Mouse (Mus musculus): ENCODE data around the gene Pde7b. TPM values are rescaled to one million over a fixed set of nuclear protein-coding genes. Genes with fewer than 3 reads are reported as not detected.
A peak's percentile ranks its signal among the peaks of the same experiment; 100 is the strongest.

The Pde7b gene
- total RNA-seq (2021) (10 to 100 TPM; 53.1 to 57.0 TPM), polyA plus RNA-seq (2012; rRNA removed) (11.7 and 23.0 TPM in 2 replicates)
- long read RNA-seq, partial matches to known transcripts, result 0 of 6 reads
- long read RNA-seq, other reads (novel, unspliced or antisense), result 6 of 6 reads

- intact Hi-C loops (cut with DNase I), result loop anchor here (10.0 kb wide), 1 partner anchor 320 kb away; no protein-coding TSS in a partner anchor
- H3K4me1 ChIP-seq (ENCODE audit: control insufficient read depth, insufficient read depth, low read length), result peaks cover 5% of the 10 kb centered on the region
- H3K9ac ChIP-seq (ENCODE audit: low read depth, low read length), result peak within 1 kb of the TSS; percentile 59
- peaks cover 1% of the 10 kb centered on the region; the same call in 1 of the 2 replicates for H3K36me3 ChIP-seq (ENCODE audit: control insufficient read depth, insufficient read depth, low read length)
- WGBS, result 6% methylated on average over 17 of the region's 17 CpGs
- peak within 1 kb of the TSS; percentile 64 for H3K27ac ChIP-seq
- H3K27me3 ChIP-seq (ENCODE audit: control insufficient read depth, insufficient read depth, low read length), result no peaks in the 10 kb centered on the region
- peak; percentile 85 to 86 for DNase-seq
- TF ChIP-seq CTCF (IDR thresholded peaks at IDR 0.05), result 0 out of 2 replicates have a peak, but pooled peaks have one; percentile 4
- peak; percentile 73 for TF ChIP-seq POLR2A (IDR thresholded peaks at IDR 0.05; ENCODE audit: insufficient read depth, low read depth, low read length)
- TF ChIP-seq EP300 (IDR thresholded peaks at IDR 0.05; ENCODE audit: insufficient read depth, low read depth, low read length), result no peak
- H3K4me3 ChIP-seq, result peak within 1 kb of the TSS; percentile 46
- H3K79me2 ChIP-seq (replicated peaks; ENCODE audit: control insufficient read depth, insufficient read depth, low read length), result no peaks in the 10 kb centered on the region
Measured at GRCm38 (mm10) chr10:20724906-20725305, at the start of gene Pde7b. Gene Pde7b (minus strand): TSS chr10:20725078.

- intact Hi-C loops (cut with DNase I), result no loop called here
- no peaks in the 10 kb centered on the region for H3K27me3 ChIP-seq (ENCODE audit: control insufficient read depth, insufficient read depth, low read length)
- 81% methylated on average over 4 of the region's 4 CpGs for WGBS
- H3K4me3 ChIP-seq, result no peak overlapping the region
- no peaks in the 10 kb centered on the region for H3K79me2 ChIP-seq (replicated peaks; ENCODE audit: control insufficient read depth, insufficient read depth, low read length)
- H3K4me1 ChIP-seq (ENCODE audit: control insufficient read depth, insufficient read depth, low read length), result peaks cover 2% of the 10 kb centered on the region
- no peaks in the 10 kb centered on the region for H3K36me3 ChIP-seq (ENCODE audit: control insufficient read depth, insufficient read depth, low read length)
- DNase-seq, result no peak
- TF ChIP-seq EP300 (IDR thresholded peaks at IDR 0.05; ENCODE audit: insufficient read depth, low read depth, low read length) (no peak), CTCF (IDR thresholded peaks at IDR 0.05) (no peak), POLR2A (IDR thresholded peaks at IDR 0.05; ENCODE audit: insufficient read depth, low read depth, low read length) (no peak)
- no peak overlapping the region for H3K27ac ChIP-seq
- H3K9ac ChIP-seq (ENCODE audit: low read depth, low read length), result no peak overlapping the region
Measured at GRCm38 (mm10) chr10:20772056-20772455, 47.2 kb upstream of the Pde7b start.

GRCm38 (mm10) chr10:20770418-20770888 lies 45.6 kb upstream of the Pde7b start:
- Histone ChIP-seq H3K79me2 (replicated peaks; ENCODE audit: control insufficient read depth, insufficient read depth, low read length) (no peaks in the 10 kb centered on the region), H3K4me1 (ENCODE audit: control insufficient read depth, insufficient read depth, low read length) (no peaks in the 10 kb centered on the region), H3K36me3 (ENCODE audit: control insufficient read depth, insufficient read depth, low read length) (no peaks in the 10 kb centered on the region), H3K4me3 (no peak overlapping the region), H3K27ac (no peak overlapping the region), H3K27me3 (ENCODE audit: control insufficient read depth, insufficient read depth, low read length) (no peaks in the 10 kb centered on the region), H3K9ac (ENCODE audit: low read depth, low read length) (no peak overlapping the region)
- intact Hi-C loops (cut with DNase I), result no loop called here
- DNase-seq, result no peak
- 86% methylated on average over 2 of the region's 2 CpGs for WGBS
- TF ChIP-seq POLR2A (IDR thresholded peaks at IDR 0.05; ENCODE audit: insufficient read depth, low read depth, low read length) (no peak), EP300 (IDR thresholded peaks at IDR 0.05; ENCODE audit: insufficient read depth, low read depth, low read length) (no peak), CTCF (IDR thresholded peaks at IDR 0.05) (no peak)

GRCm38 (mm10) chr10:20769557-20770417 lies 44.9 kb upstream of the Pde7b start:
- no peak overlapping the region for H3K9ac ChIP-seq (ENCODE audit: low read depth, low read length)
- H3K4me1 ChIP-seq (ENCODE audit: control insufficient read depth, insufficient read depth, low read length), result no peaks in the 10 kb centered on the region
- H3K27ac ChIP-seq, result no peak overlapping the region
- H3K79me2 ChIP-seq (replicated peaks; ENCODE audit: control insufficient read depth, insufficient read depth, low read length), result no peaks in the 10 kb centered on the region
- H3K4me3 ChIP-seq, result no peak overlapping the region
- no peak for TF ChIP-seq POLR2A (IDR thresholded peaks at IDR 0.05; ENCODE audit: insufficient read depth, low read depth, low read length)
- TF ChIP-seq EP300 (IDR thresholded peaks at IDR 0.05; ENCODE audit: insufficient read depth, low read depth, low read length), result no peak
- TF ChIP-seq CTCF (IDR thresholded peaks at IDR 0.05), result no peak
- no peak for DNase-seq
- 89% methylated on average over 7 of the region's 7 CpGs for whole genome bisulfite sequencing
- intact Hi-C loops (cut with DNase I), result no loop called here
- H3K27me3 ChIP-seq (ENCODE audit: control insufficient read depth, insufficient read depth, low read length), result no peaks in the 10 kb centered on the region
- H3K36me3 ChIP-seq (ENCODE audit: control insufficient read depth, insufficient read depth, low read length), result no peaks in the 10 kb centered on the region

GRCm38 (mm10) chr10:20764352-20764751 lies 39.5 kb upstream of the Pde7b start:
- Histone ChIP-seq H3K27ac (no peak overlapping the region), H3K79me2 (replicated peaks; ENCODE audit: control insufficient read depth, insufficient read depth, low read length) (no peaks in the 10 kb centered on the region), H3K36me3 (ENCODE audit: control insufficient read depth, insufficient read depth, low read length) (no peaks in the 10 kb centered on the region), H3K4me3 (no peak overlapping the region), H3K27me3 (ENCODE audit: control insufficient read depth, insufficient read depth, low read length) (no peaks in the 10 kb centered on the region), H3K4me1 (ENCODE audit: control insufficient read depth, insufficient read depth, low read length) (no peaks in the 10 kb centered on the region), H3K9ac (ENCODE audit: low read depth, low read length) (no peak overlapping the region)
- 84% methylated on average over 3 of the region's 3 CpGs for WGBS
- intact Hi-C loops (cut with DNase I), result no loop called here
- TF ChIP-seq EP300 (IDR thresholded peaks at IDR 0.05; ENCODE audit: insufficient read depth, low read depth, low read length), result no peak
- TF ChIP-seq CTCF (IDR thresholded peaks at IDR 0.05), result no peak
- no peak for TF ChIP-seq POLR2A (IDR thresholded peaks at IDR 0.05; ENCODE audit: insufficient read depth, low read depth, low read length)
- no peak for DNase-seq

- DNase-seq, result no peak
- no peaks in the 10 kb centered on the region for H3K27me3 ChIP-seq (ENCODE audit: control insufficient read depth, insufficient read depth, low read length)
- 37% methylated on average over 1 of the region's 1 CpGs for WGBS
- no peak overlapping the region for H3K4me3 ChIP-seq
- no peak overlapping the region for H3K27ac ChIP-seq
- H3K36me3 ChIP-seq (ENCODE audit: control insufficient read depth, insufficient read depth, low read length), result no peaks in the 10 kb centered on the region
- intact Hi-C loops (cut with DNase I), result no loop called here
- no peaks in the 10 kb centered on the region for H3K79me2 ChIP-seq (replicated peaks; ENCODE audit: control insufficient read depth, insufficient read depth, low read length)
- H3K4me1 ChIP-seq (ENCODE audit: control insufficient read depth, insufficient read depth, low read length), result no peaks in the 10 kb centered on the region
- TF ChIP-seq EP300 (IDR thresholded peaks at IDR 0.05; ENCODE audit: insufficient read depth, low read depth, low read length), result no peak
- no peak for TF ChIP-seq CTCF (IDR thresholded peaks at IDR 0.05)
- TF ChIP-seq POLR2A (IDR thresholded peaks at IDR 0.05; ENCODE audit: insufficient read depth, low read depth, low read length), result no peak
- H3K9ac ChIP-seq (ENCODE audit: low read depth, low read length), result no peak overlapping the region
Measured at GRCm38 (mm10) chr10:20758939-20759338, 34.1 kb upstream of the Pde7b start.
